Mouse (Mus musculus) hindlimb bud, embryonic 11.5 days (tissue): ENCODE data around the gene Ccdc124.
"Not testable (repeated sequence)": the region's sequence is repeated elsewhere in the genome, so short reads cannot be mapped to it uniquely, and the experiment has no call there.

ENCODE experiments used
- DNase-seq: peaks from one replicate; pipeline ENCODE4 v3.0.0-alpha.2; 2012; ENCODE audit warnings: low read depth, low spot score; ENCODE audit errors: extremely low spot score

Ccdc124 gene

GRCm38 (mm10) chr8:70825816-70826215, 47.9 kb downstream of the Ccdc124 start:
- no peak for DNase-seq

DNA sequence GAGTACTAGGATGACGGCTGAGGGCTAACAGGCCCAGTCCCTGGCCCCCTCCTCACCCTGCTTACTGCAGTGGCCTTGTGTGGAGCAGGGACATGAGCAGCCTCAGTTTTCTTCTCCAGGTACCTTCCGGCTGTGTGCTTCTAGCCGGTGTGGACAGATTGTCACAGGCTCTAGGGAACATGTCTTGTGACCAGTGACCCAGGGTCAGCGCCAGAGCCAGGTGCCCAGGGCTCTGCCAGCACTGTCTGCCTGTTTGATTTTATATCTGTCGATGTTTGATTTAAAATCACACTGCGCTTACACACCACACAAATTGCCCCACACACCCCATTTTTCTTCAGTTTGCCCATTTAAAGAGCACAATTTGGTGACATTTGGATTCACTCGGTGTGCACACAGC, 49.9 kb downstream of the Ccdc124 start:
- DNase-seq = no peak

GRCm38 (mm10) chr8:70822594-70822993, 51.1 kb downstream of the Ccdc124 start:
- DNase-seq = not testable (repeated sequence)

- DNase-seq = no peak
These were observed 51.7 kb downstream of the Ccdc124 start for GRCm38 (mm10) chr8:70821992-70822391.

- no peak for DNase-seq
These were observed 52.3 kb downstream of the Ccdc124 start for GRCm38 (mm10) chr8:70821399-70821962.

DNA sequence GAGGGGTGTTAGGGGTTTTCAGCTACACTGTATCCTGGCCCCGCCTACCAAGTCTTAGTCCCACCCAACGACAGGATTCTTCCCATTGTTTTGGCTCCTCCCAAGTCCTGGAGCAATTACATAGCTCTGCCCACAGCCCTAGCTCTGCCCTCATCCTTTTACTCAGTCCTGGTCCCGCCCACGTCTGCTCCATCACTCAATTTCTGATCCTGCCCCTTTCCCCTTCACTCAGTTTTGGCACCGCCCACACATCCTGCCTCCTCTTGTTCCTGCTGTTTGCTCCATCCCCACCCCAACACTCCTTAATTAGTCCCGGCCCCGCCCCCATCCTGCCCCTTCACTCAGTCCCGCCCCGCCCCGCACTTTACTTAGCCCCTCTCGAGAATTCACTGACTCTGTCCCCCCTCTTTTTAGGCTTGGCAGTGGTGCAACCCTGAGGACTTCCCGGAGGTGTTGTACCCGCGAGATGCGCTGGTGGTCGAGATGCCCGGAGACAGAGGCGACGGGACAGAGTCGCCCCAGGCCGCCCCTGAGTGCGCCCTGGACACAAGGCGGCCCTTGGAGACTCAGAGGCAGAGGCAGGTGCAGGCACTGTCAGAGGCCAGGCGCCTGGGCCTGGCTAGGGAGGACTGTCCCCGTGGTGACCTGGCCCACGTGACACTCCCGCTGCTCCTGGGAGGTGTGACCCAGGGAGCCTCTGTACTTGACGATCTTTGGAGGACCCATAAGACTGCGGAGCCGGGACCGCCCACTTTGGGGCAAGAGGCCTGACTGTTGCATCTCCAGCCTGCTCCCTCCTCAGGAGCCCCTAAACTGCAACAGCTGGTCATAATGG, 53.4 kb downstream of the Ccdc124 start:
- no peak for DNase-seq
